Mouse (Mus musculus) C2C12 (cell line): Measurements from ENCODE around the gene Ssbp3.

Experiments used
- CTCF ChIP-seq: IDR thresholded peaks from one replicate; pipeline ENCODE4 v1.5.1; 2011; ENCODE audit not compliant: control insufficient read depth, insufficient read depth, insufficient read length
- MAX ChIP-seq: IDR thresholded peaks from one replicate; pipeline ENCODE4 v1.6.1; 2011; ENCODE audit warnings: mild to moderate bottlenecking, control low read depth
- MYOD1 ChIP-seq: IDR thresholded peaks from one replicate; pipeline ENCODE4 v1.6.1; 2011; ENCODE audit warnings: low read depth; ENCODE audit not compliant: control insufficient read depth, insufficient read length
- MYOG ChIP-seq: IDR thresholded peaks from one replicate; pipeline ENCODE4 v1.6.1; 2011; ENCODE audit not compliant: control insufficient read depth, insufficient read length; ENCODE audit errors: extremely low read depth
- USF1 ChIP-seq: IDR thresholded peaks from one replicate; pipeline ENCODE4 v1.6.1; 2011; ENCODE audit warnings: low read depth, mild to moderate bottlenecking, control low read depth, moderate library complexity

GRCm38 (mm10) chr4:106868737-106869438 is 41.6 kb upstream of the Ssbp3 start:
- no peak for TF ChIP-seq CTCF
- TF ChIP-seq MAX = peak; percentile 28
- TF ChIP-seq MYOD1 = peak; percentile 88
- no peak for TF ChIP-seq USF1
- no peak for TF ChIP-seq MYOG
